Mouse (Mus musculus): ENCODE results near the gene Zzz3. TPM values are rescaled to one million over a fixed set of nuclear protein-coding genes. Genes with fewer than 3 reads are reported as not detected.

The Zzz3 gene
- total RNA-seq, 2 experiments from 2014 or later = 22.8 to 23.5 TPM

- intact Hi-C loops (cut with DNase I) = no loop called here
- DNase-seq (ENCODE audit: low spot score) = no peak
These were observed 66.8 kb downstream of the Zzz3 start for GRCm38 (mm10) chr3:152462038-152462547.

DNA sequence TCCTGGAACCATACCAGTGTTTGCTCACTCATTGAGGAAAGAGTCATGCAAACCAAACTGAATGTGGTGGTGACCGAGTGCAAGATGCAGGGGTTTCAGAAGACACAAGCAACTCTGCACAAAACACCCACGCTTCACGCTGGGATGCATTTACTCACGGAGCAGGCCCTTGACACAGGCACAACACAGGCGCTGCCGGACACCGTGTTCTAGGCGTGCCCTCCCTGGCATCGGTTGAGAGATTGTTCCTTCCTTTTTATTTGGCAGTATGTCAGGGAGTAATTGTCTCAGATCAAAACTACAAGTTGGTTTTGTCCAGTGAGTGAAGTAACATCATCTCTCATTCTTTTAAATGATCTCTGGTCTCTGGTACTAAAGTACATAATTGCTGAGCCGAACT, 67.6 kb downstream of the Zzz3 start:
- DNase-seq (ENCODE audit: low spot score) = no peak
- intact Hi-C loops (cut with DNase I) = no loop called here

GRCm38 (mm10) chr3:152464462-152464861, 69.2 kb downstream of the Zzz3 start:
- no peak for DNase-seq (ENCODE audit: low spot score)
- intact Hi-C loops (cut with DNase I) = no loop called here

GRCm38 (mm10) chr3:152465338-152465737, 70.1 kb downstream of the Zzz3 start:
- no peak for DNase-seq (ENCODE audit: low spot score)
- intact Hi-C loops (cut with DNase I) = no loop called here

GRCm38 (mm10) chr3:152466849-152467248, 71.6 kb downstream of the Zzz3 start:
- DNase-seq (ENCODE audit: low spot score) = no peak
- intact Hi-C loops (cut with DNase I) = no loop called here

DNA sequence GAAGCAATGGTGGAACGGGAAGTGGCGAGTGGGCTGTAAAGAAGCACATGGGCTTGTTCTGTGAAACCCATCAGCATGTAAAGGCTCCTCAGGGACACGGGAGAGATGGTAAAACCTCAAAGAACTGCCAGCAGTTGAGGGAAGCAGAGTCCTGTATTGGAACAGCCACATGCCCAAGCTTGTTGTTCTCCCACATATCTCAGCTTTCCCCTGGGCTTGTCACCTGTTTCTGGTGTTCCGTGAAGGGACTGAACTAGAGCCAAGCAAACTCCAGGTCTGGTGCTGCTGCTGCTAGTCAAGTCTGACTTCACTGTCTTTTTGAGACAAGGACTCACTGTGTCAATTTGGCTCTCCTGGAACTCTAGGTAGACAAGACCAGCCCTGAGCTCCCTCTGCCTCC, 72.0 kb downstream of the Zzz3 start:
- no peak for DNase-seq (ENCODE audit: low spot score)

DNA sequence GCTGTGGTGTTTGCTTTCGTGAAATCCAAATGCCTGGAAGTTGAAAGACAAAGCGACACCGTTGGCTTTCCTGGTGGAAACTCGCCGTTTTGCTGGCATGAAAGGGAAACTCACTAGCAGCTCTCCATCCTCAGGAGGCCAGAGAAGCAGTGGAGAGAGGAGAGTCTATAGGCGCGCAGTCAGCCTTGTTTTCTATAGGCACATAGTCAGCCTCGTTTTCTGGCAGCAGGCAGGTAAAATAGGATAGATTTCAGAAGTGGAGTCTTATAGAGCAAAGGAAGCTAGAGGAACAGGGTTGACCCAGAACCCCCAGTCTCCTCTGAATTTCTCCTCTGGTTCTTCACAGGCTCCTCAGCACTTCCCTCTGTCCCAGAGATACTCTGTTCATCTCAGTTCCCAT, 72.8 kb downstream of the Zzz3 start:
- intact Hi-C loops (cut with DNase I) = no loop called here
- DNase-seq (ENCODE audit: low spot score) = no peak

More for the DNA sequence above, 72.0 kb downstream of the Zzz3 start:
- intact Hi-C loops (cut with DNase I) = no loop called here

- intact Hi-C loops (cut with DNase I) = no loop called here
These were observed 73.3 kb downstream of the Zzz3 start for GRCm38 (mm10) chr3:152468569-152469041.

DNA sequence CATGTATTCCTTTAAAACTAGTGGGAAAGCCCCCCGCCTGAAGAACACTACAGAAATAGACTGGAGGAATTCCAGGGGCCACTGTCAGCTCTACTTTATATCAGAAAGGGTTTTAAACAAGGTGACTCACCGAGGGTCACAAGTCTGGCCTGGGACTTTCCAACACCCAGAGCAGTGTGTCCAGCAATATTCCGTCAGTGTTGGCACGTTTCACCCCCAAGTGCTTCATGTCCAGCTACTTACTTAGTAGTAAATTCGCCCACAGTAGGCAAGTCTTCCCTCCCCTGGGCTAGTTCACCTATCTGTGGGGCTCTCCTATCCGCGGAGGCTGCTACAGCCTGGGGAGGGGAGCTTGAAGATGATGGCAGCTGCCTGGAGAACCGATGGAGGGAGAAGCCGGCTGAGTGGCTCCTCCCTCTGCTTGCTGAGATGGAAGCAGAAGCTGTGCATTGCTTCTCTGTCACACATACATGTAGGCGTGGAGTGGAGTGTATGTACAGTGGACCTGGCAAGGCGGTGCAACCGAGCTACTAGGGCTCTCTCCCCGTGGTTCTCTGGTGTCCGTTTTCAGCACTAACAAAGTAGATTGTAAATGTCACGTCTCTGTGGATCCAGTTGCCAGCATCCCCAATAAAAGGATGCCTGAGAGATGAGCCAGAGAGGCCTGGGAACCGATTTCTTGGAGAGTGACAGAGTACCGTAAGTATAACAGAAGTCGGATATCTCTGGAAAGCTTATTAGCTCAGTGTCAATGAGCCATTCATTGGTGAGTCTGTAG, 74.3 kb downstream of the Zzz3 start:
- intact Hi-C loops (cut with DNase I) = no loop called here
- no peak for DNase-seq (ENCODE audit: low spot score)

More at GRCm38 (mm10) chr3:152468569-152469041, 73.3 kb downstream of the Zzz3 start:
- no peak for DNase-seq (ENCODE audit: low spot score)

DNA sequence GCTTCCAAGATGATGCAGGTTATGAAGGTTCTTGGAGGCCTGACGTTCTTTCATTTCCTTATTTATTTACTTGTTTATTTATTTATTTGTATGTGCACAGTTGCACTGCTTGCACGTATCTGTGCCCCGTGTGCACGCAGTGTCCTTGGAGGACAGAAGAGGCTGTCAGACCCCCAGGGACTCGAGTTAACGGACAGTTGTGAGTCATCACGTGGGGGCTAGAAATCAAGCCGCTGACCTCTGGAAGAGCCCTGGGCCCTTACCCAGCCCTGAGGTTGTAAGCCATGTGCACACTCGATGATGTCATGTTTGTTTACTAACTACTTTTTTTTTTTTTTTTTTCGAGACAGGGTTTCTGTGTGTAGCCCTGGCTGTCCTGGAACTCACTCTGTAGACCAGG, 75.1 kb downstream of the Zzz3 start:
- intact Hi-C loops (cut with DNase I) = no loop called here
- DNase-seq (ENCODE audit: low spot score) = no peak

GRCm38 (mm10) chr3:152472676-152473075, 77.4 kb downstream of the Zzz3 start:
- intact Hi-C loops (cut with DNase I) = no loop called here
- DNase-seq (ENCODE audit: low spot score) = no peak

- no peak for DNase-seq (ENCODE audit: low spot score)
- intact Hi-C loops (cut with DNase I) = no loop called here
These were observed 79.5 kb downstream of the Zzz3 start for GRCm38 (mm10) chr3:152474582-152475277.

- intact Hi-C loops (cut with DNase I) = no loop called here
- DNase-seq (ENCODE audit: low spot score) = no peak
These were observed 80.0 kb downstream of the Zzz3 start for GRCm38 (mm10) chr3:152475278-152475669.

- DNase-seq (ENCODE audit: low spot score) = no peak
- intact Hi-C loops (cut with DNase I) = loop anchor here (2.0 kb wide), 2 partner anchors 81 to 273 kb away; partner anchors contain the start of gene Zzz3
These were observed 80.6 kb downstream of the Zzz3 start for GRCm38 (mm10) chr3:152475894-152476293.

DNA sequence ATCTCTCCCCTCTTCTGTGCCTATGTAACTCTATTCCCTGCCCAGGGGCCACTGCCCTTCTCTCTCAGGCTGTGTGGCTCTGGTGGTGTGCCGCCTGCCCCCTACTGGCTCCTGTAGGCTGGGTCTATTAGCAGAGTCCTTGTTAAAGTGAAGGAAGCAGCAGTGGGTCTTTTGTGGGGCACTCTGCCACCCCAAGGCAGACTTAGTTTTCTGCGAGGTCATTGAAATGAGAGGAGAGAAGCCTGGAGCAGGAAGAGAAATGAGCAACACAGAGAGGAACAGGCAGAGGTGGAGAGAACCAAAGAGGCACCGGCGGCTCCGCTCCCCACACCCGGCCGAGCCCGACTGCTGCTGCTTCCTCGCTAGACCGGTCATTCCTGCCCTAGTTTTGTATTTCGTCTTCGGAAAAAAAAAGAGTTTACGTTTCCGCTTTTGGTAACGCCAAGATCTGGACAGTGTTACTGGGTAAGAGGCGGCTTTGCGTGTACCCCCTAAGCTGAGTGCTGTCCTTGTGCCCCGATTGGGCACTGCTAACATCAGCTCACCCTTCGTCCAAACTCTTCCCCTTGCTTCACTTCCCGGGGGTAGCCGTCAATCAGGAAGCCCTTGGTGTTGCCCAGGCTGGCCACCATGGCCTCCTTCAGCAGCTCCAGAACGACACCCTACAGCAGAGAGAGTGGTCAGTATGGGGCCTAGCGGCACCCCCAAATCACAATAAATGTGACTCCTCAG, 82.7 kb downstream of the Zzz3 start:
- peak; percentile 42 for DNase-seq (ENCODE audit: low spot score)
- intact Hi-C loops (cut with DNase I) = loop anchor here (2.0 kb wide), 2 partner anchors 83 to 271 kb away; partner anchors contain the start of gene Zzz3

DNA sequence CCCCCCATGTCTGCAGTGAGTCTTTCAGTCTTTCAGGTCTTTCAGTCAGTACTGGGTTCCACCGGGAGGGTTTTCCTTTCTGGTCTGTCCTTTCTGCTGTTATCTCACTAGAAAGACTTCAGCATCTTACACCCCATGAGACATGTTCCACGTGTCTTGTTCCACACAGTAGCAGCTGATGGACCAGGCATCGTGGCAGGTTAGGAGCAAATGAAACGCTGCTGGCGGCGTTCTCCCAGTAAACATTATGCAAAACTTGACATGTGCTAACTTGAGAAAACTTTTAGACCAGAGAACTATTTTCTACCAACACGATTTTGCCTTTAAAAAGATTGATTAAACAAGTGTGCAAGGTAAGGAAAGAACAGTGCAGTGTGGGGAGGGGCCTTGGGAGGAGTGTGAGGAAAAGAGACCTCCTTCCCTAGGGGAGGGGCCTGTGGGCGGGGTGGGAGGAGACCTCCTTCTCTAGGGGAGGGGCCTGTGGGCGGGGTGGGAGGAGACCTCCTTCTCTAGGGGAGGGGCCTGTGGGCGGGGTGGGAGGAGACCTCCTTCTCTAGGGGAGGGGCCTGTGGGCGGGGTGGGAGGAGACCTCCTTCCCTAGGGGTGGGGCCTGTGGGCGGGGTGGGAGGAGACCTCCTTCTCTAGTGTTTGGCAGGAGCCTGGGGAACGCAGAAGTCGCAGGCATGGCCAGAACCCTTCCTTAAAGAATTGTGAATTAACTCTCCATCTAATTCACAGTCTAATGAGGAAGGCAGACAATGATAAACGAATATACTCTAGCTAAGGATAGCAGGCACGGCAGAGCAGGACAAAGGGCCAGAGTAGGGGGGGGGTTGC, 83.5 kb downstream of the Zzz3 start:
- DNase-seq (ENCODE audit: low spot score) = no peak

DNA sequence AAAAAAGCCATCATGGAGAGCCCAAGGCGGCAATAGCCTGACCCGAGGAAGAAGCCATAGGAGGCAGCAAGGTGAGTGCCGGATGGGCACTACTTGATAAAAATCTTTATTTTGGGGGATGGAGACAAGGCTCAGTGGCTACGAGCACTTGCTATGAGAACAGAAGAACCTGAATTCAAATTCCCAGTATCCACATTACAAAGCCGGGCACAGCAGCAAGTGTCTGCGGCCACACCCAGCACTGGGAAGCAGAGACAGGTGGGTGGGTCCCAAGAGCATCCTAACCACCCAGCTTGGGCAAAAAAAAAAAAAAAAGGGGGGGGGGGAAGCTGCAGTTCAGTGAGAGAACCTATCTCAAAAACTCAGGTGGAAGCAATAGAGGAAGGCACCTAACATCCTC, 85.1 kb downstream of the Zzz3 start:
- DNase-seq (ENCODE audit: low spot score) = no peak
- intact Hi-C loops (cut with DNase I) = no loop called here

More for the DNA sequence above, 83.5 kb downstream of the Zzz3 start:
- intact Hi-C loops (cut with DNase I) = no loop called here

GRCm38 (mm10) chr3:152482182-152482581, 86.9 kb downstream of the Zzz3 start:
- DNase-seq (ENCODE audit: low spot score) = no peak
- intact Hi-C loops (cut with DNase I) = no loop called here

DNA sequence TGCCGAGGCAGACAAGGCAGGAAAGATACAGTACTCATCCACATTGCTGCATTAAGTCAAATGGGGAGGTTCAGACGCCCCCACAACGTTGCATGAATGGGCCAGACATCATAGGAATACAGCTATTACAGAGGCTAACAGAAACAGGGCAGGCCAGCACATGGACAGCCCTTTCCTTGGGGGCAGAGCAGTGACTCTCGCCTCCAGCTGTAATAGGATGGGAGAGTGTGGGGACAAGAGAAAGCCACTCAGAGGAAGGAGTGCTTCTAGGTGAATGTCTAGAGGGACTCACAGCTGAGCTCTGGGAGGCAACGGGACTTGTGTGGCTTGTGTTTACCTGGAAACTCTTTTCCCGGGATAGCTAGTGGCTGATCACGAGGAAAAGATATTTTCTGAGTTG, 88.5 kb downstream of the Zzz3 start:
- intact Hi-C loops (cut with DNase I) = no loop called here
- no peak for DNase-seq (ENCODE audit: low spot score)
